Mouse (Mus musculus): Measurements from ENCODE around the gene Stpg2. TPM values are rescaled to one million over a fixed set of nuclear protein-coding genes. Genes with fewer than 3 reads are reported as not detected.

The Stpg2 gene
- polyA plus RNA-seq, 1 experiment: not detected

- WGBS: 86% methylated on average over 3 of the region's 3 CpGs
- H3K36me3 ChIP-seq (ENCODE audit: control insufficient read depth, insufficient read depth, low read length): no peaks in the 10 kb centered on the region
- H3K4me1 ChIP-seq (ENCODE audit: control insufficient read depth, insufficient read depth, insufficient read length): no peaks in the 10 kb centered on the region
- no peaks in the 10 kb centered on the region for H3K27me3 ChIP-seq (ENCODE audit: control insufficient read depth, insufficient read depth, low read length)
- no peak overlapping the region for H3K4me3 ChIP-seq (ENCODE audit: extremely low read depth, insufficient read depth, insufficient read length)
- TF ChIP-seq POLR2A (IDR thresholded peaks at IDR 0.05; ENCODE audit: low read depth, low read length) (no peak), CTCF (IDR thresholded peaks at IDR 0.05; ENCODE audit: extremely low read depth, insufficient read depth, insufficient read length, insufficient replicate concordance) (no peak)
- no peak for DNase-seq (ENCODE audit: low read depth in 1 of 2, low spot score in 2 of 2)
- no peak overlapping the region for H3K27ac ChIP-seq (ENCODE audit: insufficient read depth, low read length)
Observed at GRCm38 (mm10) chr3:139404673-139405072, 199.2 kb downstream of the Stpg2 start.

- H3K36me3 ChIP-seq (ENCODE audit: control insufficient read depth, insufficient read depth, low read length): no peaks in the 10 kb centered on the region
- no peak for DNase-seq (ENCODE audit: low read depth in 1 of 2, low spot score in 2 of 2)
Observed at GRCm38 (mm10) chr3:139419142-139419541, 213.6 kb downstream of the Stpg2 start.

GRCm38 (mm10) chr3:139442170-139442569, 236.7 kb downstream of the Stpg2 start:
- Histone ChIP-seq H3K4me3 (ENCODE audit: extremely low read depth, insufficient read depth, insufficient read length) (no peak overlapping the region), H3K4me1 (ENCODE audit: control insufficient read depth, insufficient read depth, insufficient read length) (no peaks in the 10 kb centered on the region), H3K36me3 (ENCODE audit: control insufficient read depth, insufficient read depth, low read length) (no peaks in the 10 kb centered on the region), H3K27me3 (ENCODE audit: control insufficient read depth, insufficient read depth, low read length) (no peaks in the 10 kb centered on the region), H3K27ac (ENCODE audit: insufficient read depth, low read length) (no peak overlapping the region)
- no peak for TF ChIP-seq POLR2A (IDR thresholded peaks at IDR 0.05; ENCODE audit: low read depth, low read length)
- WGBS: 85% methylated on average over 7 of the region's 7 CpGs
- DNase-seq (ENCODE audit: low read depth in 1 of 2, low spot score in 2 of 2): no peak

More at GRCm38 (mm10) chr3:139419142-139419541, 213.6 kb downstream of the Stpg2 start:
- no peak overlapping the region for H3K27ac ChIP-seq (ENCODE audit: insufficient read depth, low read length)
- no peaks in the 10 kb centered on the region for H3K27me3 ChIP-seq (ENCODE audit: control insufficient read depth, insufficient read depth, low read length)
- no peak overlapping the region for H3K4me3 ChIP-seq (ENCODE audit: extremely low read depth, insufficient read depth, insufficient read length)
- WGBS: 80% methylated on average over 5 of the region's 5 CpGs
- TF ChIP-seq POLR2A (IDR thresholded peaks at IDR 0.05; ENCODE audit: low read depth, low read length) (no peak), CTCF (IDR thresholded peaks at IDR 0.05; ENCODE audit: extremely low read depth, insufficient read depth, insufficient read length, insufficient replicate concordance) (no peak)
- H3K4me1 ChIP-seq (ENCODE audit: control insufficient read depth, insufficient read depth, insufficient read length): no peaks in the 10 kb centered on the region

GRCm38 (mm10) chr3:139495939-139496338, 290.4 kb downstream of the Stpg2 start:
- Histone ChIP-seq H3K36me3 (ENCODE audit: control insufficient read depth, insufficient read depth, low read length) (no peaks in the 10 kb centered on the region), H3K4me3 (ENCODE audit: extremely low read depth, insufficient read depth, insufficient read length) (no peak overlapping the region), H3K27ac (ENCODE audit: insufficient read depth, low read length) (no peak overlapping the region), H3K27me3 (ENCODE audit: control insufficient read depth, insufficient read depth, low read length) (no peaks in the 10 kb centered on the region), H3K4me1 (ENCODE audit: control insufficient read depth, insufficient read depth, insufficient read length) (no peaks in the 10 kb centered on the region)
- 85% methylated on average over 3 of the region's 3 CpGs for WGBS
- no peak for TF ChIP-seq CTCF (IDR thresholded peaks at IDR 0.05; ENCODE audit: extremely low read depth, insufficient read depth, insufficient read length, insufficient replicate concordance)
- TF ChIP-seq POLR2A (IDR thresholded peaks at IDR 0.05; ENCODE audit: low read depth, low read length): no peak
- DNase-seq (ENCODE audit: low read depth in 1 of 2, low spot score in 2 of 2): no peak

GRCm38 (mm10) chr3:139502216-139502615, 296.7 kb downstream of the Stpg2 start:
- no peak overlapping the region for H3K4me3 ChIP-seq (ENCODE audit: extremely low read depth, insufficient read depth, insufficient read length)
- H3K27ac ChIP-seq (ENCODE audit: insufficient read depth, low read length): no peak overlapping the region
- H3K36me3 ChIP-seq (ENCODE audit: control insufficient read depth, insufficient read depth, low read length): no peaks in the 10 kb centered on the region
- WGBS: 86% methylated on average over 5 of the region's 5 CpGs
- H3K27me3 ChIP-seq (ENCODE audit: control insufficient read depth, insufficient read depth, low read length): no peaks in the 10 kb centered on the region
- DNase-seq (ENCODE audit: low read depth in 1 of 2, low spot score in 2 of 2): no peak
- H3K4me1 ChIP-seq (ENCODE audit: control insufficient read depth, insufficient read depth, insufficient read length): no peaks in the 10 kb centered on the region
- no peak for TF ChIP-seq POLR2A (IDR thresholded peaks at IDR 0.05; ENCODE audit: low read depth, low read length)
- no peak for TF ChIP-seq CTCF (IDR thresholded peaks at IDR 0.05; ENCODE audit: extremely low read depth, insufficient read depth, insufficient read length, insufficient replicate concordance)

- H3K27ac ChIP-seq (ENCODE audit: insufficient read depth, low read length): no peak overlapping the region
- WGBS: 68% methylated on average over 6 of the region's 6 CpGs
- no peak for DNase-seq (ENCODE audit: low read depth in 1 of 2, low spot score in 2 of 2)
Observed at GRCm38 (mm10) chr3:139509275-139509985, 303.9 kb downstream of the Stpg2 start.

GRCm38 (mm10) chr3:139578496-139578895, 373.0 kb downstream of the Stpg2 start:
- Histone ChIP-seq H3K27ac (ENCODE audit: insufficient read depth, low read length) (no peak overlapping the region), H3K36me3 (ENCODE audit: control insufficient read depth, insufficient read depth, low read length) (no peaks in the 10 kb centered on the region), H3K4me3 (ENCODE audit: extremely low read depth, insufficient read depth, insufficient read length) (no peak overlapping the region), H3K27me3 (ENCODE audit: control insufficient read depth, insufficient read depth, low read length) (no peaks in the 10 kb centered on the region), H3K4me1 (ENCODE audit: control insufficient read depth, insufficient read depth, insufficient read length) (no peaks in the 10 kb centered on the region)
- DNase-seq (ENCODE audit: low read depth in 1 of 2, low spot score in 2 of 2): no peak
- 92% methylated on average over 2 of the region's 2 CpGs for WGBS
- TF ChIP-seq CTCF (IDR thresholded peaks at IDR 0.05; ENCODE audit: extremely low read depth, insufficient read depth, insufficient read length, insufficient replicate concordance) (no peak), POLR2A (IDR thresholded peaks at IDR 0.05; ENCODE audit: low read depth, low read length) (no peak)

More at GRCm38 (mm10) chr3:139509275-139509985, 303.9 kb downstream of the Stpg2 start:
- no peak overlapping the region for H3K4me3 ChIP-seq (ENCODE audit: extremely low read depth, insufficient read depth, insufficient read length)
- no peaks in the 10 kb centered on the region for H3K36me3 ChIP-seq (ENCODE audit: control insufficient read depth, insufficient read depth, low read length)
- H3K27me3 ChIP-seq (ENCODE audit: control insufficient read depth, insufficient read depth, low read length): no peaks in the 10 kb centered on the region
- TF ChIP-seq POLR2A (IDR thresholded peaks at IDR 0.05; ENCODE audit: low read depth, low read length): no peak
- no peak for TF ChIP-seq CTCF (IDR thresholded peaks at IDR 0.05; ENCODE audit: extremely low read depth, insufficient read depth, insufficient read length, insufficient replicate concordance)
- H3K4me1 ChIP-seq (ENCODE audit: control insufficient read depth, insufficient read depth, insufficient read length): no peaks in the 10 kb centered on the region
